Mouse (Mus musculus) adrenal gland, adult 2 months (tissue): ENCODE measurements at regions not wholly inside any gene's neighbourhood (a gene's known extent, or its start where the extent isn't known, plus 50 kb on each side); places are given as distances from the start of the nearest gene placed in this dataset.
A peak's percentile ranks its signal among the peaks of the same experiment; 100 is the strongest.

Experiments used
- DNase-seq: peaks from one replicate; pipeline ENCODE4 v3.0.0; 2021

- peak; percentile 7 for DNase-seq
These were observed 84.0 kb downstream of the Slc5a7 start for GRCm38 (mm10) chr17:54214804-54215203.

DNA sequence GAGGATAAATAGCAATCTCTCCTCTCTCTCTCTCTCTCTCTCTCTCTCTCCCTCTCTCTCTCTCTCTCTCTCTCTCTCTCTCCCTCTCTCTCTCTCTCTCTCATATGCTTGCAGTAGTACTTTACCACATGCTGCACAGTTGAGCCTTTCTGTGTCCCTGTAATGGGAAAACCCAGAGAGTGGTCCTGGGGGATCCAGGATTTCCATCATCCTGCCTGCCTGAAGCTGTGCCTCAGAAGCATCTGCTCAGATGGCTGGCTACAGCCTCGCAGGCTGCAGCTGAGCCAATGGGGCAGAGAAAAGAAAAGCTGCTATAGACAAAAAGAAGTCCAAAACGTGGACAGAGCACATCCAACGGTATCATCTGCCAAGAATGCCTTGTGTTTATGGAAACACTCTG is 97.1 kb downstream of the Slc5a7 start:
- DNase-seq, result no peak

DNA sequence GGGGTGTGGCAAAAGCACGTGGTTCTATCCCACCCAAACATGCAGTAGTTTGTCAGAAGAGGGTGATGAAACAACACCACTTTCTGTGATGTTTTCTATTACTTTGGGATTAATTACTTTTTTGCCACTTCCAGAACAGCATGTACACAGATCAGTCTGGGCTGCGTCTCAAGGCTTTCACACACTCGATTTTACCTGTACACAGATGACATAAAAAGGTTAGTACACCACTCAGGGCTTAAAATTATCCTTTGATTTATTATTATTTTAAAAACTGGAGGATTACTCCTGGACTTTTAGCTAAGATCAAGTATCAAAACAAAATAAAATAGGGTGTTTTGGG is 106.6 kb downstream of the Slc5a7 start:
- no peak for DNase-seq

- DNase-seq, result no peak
These were observed 107.2 kb downstream of the Slc5a7 start for GRCm38 (mm10) chr17:54191526-54192230.

DNA sequence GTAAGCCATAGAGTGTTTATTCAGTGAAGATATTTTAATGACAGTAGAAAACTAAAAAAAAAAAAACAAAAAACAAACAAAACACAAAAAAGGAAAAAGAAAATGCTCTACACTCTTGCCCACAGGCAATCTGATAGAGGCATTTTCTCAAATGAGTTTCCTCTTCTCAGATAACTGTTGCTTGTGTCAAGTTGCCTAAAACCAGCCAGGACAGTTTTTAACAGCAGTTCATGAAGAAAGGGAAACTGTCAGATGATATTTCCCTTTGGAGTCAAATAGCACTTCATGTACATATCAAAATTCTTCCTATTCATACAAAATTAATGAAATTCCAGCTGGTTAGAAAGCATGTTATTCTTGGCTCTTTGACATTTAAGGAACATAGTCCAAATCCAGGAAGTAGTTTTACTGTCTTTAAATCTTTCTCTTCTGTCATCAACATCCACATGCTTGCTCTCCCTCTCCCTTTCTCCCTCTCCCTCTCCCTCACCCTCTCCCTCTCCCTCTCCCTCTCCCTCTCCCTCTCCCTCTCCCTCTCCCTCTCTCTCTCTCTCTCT is 109.8 kb downstream of the Slc5a7 start:
- DNase-seq, result no peak

DNA sequence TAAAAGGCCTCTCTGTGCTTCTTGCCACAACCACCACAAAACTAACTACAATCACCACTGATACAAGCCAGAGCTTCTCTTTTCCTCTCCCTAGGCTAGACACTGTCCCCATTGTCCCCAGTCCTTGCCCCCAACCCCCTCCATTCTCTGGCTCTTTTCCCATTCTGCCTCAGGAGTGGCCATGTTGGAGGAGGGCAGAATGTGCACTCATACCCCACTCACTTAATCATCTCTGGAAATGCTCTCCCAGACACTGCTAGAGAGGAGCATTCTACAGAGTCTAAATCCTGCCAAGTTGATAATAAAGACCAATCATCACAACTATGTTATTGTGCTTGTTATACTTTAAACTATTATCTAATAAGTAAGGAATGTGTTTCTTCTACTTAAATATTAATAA is 116.8 kb downstream of the Slc5a7 start:
- DNase-seq, result no peak

DNA sequence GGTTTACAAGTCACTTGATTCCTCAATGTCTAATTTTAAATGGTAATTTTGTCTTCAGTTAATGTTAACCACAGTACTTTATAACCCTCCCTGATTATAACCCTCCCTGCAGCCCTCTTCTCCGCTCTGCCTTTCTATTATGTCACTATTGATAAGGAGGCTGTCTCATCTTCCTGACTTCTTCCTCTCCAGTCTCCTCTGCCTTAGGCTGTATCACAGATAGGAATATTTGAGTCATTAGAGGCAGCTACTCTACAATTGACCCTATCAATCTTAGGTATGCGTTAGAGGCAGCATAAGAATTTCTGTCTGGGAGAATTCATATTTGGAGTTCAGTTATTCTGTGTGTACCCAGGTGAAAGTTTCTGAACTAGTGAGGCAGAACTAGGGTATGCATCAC is 118.3 kb downstream of the Slc5a7 start:
- no peak for DNase-seq

- DNase-seq, result no peak
These were observed 128.1 kb downstream of the Slc5a7 start for GRCm38 (mm10) chr17:54170762-54171161.

DNA sequence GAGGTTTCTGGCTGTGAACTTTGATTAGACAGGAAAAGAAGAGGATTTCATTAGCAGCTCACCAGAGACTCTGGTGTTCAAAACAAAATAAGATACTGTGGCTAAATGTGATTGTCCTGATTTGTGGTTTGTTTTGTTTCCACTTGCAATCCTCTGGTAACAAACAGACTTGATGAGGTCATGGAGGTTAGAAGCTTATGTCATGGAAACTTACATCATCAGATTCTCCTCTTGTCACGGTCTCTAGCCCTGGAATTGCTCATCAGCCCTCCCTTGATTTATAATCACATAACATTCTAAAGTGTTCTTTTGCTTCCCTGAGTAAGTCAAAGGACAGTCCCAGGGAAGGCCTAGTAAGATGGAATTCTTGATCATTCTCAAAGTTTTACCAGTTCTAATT is 130.8 kb downstream of the Slc5a7 start:
- peak; percentile 21 for DNase-seq

GRCm38 (mm10) chr17:54162383-54162782 is 136.5 kb downstream of the Slc5a7 start:
- DNase-seq, result no peak

- peak; percentile 75 for DNase-seq
These were observed 140.1 kb downstream of the Slc5a7 start for GRCm38 (mm10) chr17:54158753-54159152.

GRCm38 (mm10) chr17:54158330-54158729 is 140.5 kb downstream of the Slc5a7 start:
- no peak for DNase-seq

DNA sequence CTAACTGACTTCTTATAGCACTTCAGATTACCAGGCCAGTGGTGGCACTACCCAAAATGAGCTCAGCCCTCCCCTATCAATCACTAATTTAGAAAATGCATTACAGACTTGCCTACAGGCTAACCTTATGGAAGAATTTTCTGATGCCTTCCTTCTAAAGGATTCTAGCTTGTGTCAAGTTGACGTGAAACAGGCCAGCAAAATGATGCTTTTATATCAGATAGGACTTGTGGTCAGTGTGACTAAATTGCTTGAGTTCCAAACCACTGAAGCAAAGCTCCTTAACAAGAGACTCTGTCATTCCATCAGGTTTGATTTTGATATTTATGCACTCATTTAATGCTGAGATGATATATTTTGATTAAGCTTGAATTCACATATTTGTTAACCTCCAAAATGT is 143.0 kb downstream of the Slc5a7 start:
- no peak for DNase-seq

GRCm38 (mm10) chr17:54154536-54154935 is 144.3 kb downstream of the Slc5a7 start:
- DNase-seq, result no peak
